Mouse (Mus musculus) mouse embryonic stem cell (cell line): ENCODE measurements around the gene Ino80d.

Experiments
- in situ Hi-C, 2 experiments: fragments of 300-500 bp; cut with MboI; formaldehyde crosslinking; loops; 1 replicate in 1 of 2; 3 replicates in 1 of 2; pipeline ENCODE4 v1.14.3; 2019 to 2020; ENCODE audit warnings: low sequenced_read_pairs in 2 of 2, low pct_unique_long_range_greater_than_20kb in 1 of 2, mixed read lengths in 1 of 2; ENCODE audit not compliant: unreplicated experiment in 1 of 2

Gene Ino80d

DNA sequence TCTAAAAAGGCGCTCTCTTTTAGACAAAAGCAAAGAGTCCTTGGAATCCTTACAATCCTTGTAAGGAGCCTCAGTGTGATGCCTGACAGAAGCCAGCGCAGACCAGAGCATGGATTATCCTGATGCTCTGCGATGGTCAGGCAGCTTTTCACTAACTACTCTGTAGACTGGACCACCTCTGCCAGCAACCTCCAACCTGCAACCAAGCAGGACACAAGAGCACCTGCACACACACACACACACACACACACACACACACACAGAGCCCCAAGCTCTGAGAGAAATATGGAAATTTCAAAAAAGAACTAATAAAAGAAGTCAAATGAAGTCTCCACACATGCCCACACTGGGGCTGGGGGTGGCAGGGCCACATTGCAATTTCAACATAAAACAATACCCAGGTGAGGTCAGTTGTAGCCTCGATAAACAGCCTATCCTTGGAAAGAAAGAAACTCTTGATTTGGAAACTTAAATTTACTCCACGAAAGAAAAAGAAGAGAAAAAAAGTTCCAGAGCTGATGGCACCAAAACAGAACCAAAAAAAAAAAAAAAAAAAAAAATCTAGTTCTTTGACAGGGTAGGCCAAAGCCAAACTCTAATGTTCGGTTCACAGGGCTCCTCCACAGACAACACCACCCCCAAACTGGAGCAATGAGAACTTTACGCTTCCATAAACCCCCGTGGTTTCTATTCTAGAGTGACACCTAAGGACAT is 2.2 kb downstream of the Ino80d start:
- in situ Hi-C loops = no loop called here

DNA sequence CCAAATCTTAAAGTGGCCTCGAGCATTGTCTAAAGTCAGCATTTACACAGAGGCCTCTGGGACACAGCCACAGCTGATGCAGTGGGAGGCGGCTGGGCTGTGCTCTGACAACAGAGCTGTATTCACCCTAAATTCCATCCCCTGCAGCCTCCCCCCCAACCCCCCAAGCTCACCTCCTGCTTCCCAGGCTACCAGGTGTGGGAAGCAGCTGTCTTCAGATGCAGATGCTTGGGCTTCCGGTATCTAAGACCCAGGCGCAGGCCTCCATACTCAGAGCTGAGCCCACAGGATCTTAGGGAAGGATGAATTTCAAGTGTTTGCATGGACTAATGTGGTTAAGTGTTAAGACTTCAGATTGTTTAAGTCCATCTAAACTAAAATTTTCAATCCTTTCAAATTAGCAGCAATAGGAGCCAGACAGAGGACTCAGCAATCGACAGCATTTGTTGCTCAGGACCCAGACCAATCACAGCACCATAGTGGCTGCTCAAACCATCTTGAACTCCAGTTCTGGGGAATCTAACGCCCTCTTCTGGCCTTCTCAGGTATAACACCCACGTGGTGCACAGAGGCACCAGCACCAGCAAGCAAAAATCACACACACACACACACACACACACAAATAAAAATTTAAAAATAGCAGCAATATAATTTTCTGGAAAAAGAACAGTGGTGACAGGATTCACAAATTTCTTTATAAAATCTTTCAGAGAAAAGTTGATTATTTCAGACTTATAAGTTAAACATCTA is 3.8 kb downstream of the Ino80d start:
- in situ Hi-C loops = no loop called here

DNA sequence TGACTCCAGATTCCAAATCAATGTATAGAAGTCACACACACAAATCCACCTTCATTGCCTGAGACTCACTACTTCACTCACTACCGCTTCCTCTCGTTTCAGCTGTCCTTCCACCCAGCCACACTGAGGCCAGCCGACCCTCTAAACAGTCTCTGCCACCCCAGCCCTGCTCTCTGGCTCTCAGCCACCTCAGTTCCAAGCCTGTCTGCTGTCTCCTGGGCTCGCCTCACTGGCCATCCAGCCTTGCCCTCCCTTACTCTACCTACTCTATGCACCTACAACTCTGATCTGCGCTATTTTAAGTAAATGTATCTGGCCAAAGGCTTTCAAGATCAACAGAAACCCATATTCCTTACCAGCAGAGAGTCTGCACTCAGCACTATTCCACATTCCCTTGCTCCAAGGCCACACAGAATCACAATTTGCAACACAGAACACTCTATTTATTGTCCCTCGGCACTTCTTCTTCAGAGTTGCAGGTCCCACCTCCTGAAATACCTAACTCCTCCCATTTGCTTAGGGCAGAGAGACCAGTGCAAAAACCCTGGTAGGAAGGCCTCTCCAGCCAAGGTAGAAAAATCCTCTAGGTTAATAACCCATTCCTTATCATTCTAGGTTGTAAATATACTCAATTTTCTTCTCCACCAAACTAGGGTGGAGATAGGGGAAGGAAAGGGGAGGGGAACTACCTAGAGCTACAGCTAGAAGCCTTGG is 6.7 kb downstream of the Ino80d start:
- in situ Hi-C loops = no loop called here

DNA sequence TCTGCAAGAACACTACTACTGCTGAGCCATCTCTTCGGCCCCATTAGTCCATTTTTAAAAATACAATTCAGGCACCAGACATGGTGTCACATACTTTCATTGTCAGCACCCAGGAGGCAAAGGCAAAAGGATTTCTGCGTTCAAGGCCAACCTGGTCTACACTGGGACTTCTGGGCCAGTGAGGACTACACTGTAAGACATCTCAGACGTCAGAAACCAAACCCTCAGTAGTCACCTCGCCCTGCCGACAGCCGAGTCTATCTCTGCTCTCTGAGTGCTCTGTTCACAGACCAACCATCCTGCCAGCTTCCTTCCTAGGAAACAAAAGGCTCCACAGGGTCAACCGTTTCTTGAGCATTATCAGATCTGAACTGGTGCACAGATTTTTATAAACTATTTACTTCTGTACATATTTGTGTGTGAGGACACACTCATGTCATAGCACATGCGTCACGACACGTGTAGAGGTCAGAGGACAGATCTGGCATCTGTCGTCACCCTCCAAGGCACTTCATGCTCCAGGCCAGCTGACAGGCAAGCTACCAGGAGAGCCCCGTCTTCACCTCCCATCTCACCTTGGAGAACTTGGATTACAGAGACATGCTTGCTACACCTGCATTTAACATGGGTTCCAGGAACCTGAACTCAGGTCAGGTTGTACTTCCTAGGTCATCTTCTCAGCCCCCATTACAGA is 11.6 kb downstream of the Ino80d start:
- in situ Hi-C loops = no loop called here

DNA sequence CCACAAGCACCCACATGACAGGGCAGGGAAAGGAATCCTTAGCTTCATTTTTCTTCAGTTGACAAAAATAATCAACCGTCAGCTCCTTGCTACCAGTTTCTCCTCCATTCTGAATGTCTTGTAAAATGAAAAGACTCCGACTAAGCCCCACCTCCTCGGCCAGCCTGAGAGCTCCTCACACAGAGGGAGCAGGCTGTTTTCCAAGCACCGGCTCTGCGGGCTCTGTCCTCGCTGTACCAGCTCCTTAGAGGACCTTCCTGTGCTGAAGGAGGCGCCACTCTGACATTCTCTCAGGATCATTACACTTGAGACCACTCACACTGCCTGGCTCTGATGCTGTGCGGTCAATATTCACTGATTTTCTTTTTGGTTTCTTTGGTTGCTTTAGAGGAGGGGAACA is 14.3 kb downstream of the Ino80d start:
- in situ Hi-C loops = no loop called here

DNA sequence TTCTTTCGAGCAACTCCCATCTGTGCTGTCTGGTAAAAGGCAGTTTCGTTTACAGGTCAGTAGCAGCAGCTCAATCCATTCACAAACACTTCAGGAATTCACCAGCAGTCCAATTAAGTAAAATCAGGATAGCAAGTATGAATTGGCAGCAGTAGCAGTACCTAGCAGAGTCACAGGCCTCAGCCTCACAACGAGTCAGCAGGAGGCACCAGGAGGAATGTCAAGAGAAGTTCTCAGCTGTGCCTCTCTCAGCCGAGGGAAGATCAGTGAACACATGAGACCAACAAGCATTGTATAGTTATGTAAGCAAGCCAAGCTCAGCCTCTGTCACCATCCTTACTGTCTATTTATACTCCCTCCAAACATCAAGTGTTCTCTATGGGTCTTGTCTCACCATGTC is 15.6 kb downstream of the Ino80d start:
- in situ Hi-C loops = no loop called here

DNA sequence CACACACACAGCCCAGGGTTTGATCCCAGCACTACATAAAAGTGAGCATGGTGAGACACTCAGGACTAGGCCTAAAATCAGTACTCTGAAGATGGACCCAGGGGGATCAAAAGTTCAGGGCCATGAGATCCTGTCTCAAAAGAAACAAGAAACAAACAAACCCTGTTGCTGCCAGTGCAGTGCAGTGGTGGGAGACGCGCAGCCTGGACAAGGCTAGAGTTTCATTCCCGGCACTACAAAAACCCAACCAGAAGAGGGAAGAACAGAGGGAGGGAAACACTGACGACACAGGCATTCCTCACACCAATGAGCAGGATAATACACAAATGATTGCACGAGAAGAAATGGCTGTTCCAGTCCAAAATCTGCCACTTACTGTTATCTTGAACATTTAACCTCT is 18.4 kb downstream of the Ino80d start:
- in situ Hi-C loops = no loop called here

DNA sequence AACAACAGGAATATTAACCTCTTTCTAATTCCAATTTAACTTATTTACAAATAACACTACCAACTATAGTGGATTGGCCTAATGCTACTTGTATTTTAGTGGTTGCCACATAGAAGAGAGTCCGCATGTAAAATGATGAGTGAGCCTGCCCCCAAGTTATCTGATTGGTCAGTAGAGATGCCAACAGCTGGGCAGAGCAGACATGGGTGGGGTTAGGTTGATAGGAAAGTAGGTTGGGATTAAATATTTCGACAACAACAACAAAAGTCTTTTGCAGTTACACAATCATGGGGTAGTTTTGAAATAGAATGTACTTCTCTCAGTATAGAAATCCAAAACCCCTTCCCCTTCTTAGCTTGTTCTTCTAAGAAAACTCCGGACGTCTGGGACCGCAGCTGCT is 24.7 kb downstream of the Ino80d start:
- in situ Hi-C loops = no loop called here

DNA sequence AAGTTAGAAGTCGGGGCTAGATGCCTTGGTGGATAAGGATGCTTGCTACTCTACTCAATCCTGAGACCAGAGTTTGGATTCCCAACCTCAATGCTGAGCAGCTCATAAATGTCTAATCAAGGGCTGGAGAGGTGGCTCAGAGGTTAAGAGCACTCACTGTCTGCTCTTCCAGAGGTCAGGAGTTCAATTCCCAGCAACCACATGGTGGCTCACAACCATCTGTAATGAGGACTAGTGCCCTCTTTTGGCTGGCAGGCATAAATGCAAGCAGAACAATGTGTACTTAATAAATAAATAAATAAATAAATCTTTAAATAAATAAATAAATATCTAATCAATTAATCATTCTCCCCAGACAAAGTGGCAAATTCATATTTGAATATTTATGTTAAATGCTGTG is 25.9 kb downstream of the Ino80d start:
- in situ Hi-C loops = no loop called here

DNA sequence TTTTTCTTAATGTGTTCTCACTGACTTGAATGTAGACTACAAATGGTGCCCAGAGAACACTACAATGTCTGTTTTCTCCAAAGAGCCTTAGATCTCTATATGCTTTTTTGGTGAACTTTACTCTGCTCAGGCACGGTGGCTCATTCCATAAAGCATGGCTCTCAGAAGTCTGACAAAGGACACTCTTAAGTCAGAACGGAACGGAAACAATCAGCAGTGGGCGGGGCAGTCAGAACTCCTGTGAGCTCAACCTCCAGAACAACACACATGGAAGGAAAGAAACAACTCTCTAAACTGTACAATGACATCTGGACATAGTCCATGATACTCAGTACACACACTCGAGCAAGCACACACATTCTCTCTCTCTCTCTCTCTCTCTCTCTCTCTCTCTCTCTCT is 34.2 kb downstream of the Ino80d start:
- in situ Hi-C loops = no loop called here

DNA sequence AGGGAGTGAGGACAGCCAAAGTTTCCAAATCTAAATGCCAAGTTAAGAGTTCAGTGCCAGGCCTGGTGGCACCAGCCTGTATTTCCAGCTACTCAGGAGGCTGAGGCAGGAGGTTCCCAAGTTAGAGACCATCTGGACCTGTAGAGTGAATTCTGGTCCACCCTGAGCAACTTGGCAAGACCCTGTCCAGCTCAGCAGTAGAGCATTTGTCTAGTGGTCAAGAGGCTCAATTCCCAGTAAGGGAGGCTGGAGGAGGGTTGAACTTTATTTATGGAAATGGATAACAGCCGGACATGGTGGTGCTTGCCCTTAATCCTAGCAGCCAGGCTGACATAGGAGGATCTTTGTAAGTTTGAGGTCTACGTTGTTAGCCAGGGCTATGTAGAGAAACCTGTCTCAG is 38.1 kb downstream of the Ino80d start:
- in situ Hi-C loops = no loop called here

DNA sequence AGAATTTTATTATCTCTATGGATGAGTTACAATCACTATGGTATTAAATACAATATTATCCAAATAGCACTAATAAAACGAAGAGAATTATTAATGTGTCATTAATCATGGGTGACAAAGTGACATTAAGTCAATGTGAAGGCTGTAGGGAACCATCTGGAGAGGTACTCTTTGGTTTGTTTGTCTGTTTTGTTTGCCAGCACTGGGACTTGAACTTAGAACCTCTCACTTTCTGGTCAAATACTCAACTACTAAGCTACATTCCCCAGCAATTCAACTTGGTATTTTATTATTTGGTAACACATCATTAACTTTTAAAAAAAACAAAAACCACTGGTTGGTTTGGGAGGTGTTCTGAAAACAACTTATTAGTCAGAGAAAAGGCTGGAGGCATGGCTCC is 43.1 kb downstream of the Ino80d start:
- in situ Hi-C loops = no loop called here

DNA sequence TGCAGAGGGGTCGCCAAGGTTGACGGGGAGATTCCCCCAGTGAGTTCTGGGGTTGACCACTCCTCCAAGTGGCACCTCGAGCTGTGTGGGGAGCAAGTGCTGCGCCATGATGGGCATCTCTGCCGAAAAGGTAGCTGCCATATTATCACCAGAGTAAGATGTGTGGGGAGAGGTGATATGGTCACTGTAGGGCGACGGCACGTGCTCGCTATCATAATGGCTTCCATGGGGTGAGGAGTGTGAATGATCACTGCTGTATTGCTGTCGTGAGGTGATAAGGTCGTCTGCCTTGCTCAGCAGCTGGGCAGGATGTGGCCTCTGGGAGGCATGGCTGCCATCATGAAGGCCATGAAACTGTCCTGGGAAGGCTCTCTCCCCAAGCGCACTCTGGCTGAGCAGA is 56.1 kb downstream of the Ino80d start:
- in situ Hi-C loops = no loop called here

DNA sequence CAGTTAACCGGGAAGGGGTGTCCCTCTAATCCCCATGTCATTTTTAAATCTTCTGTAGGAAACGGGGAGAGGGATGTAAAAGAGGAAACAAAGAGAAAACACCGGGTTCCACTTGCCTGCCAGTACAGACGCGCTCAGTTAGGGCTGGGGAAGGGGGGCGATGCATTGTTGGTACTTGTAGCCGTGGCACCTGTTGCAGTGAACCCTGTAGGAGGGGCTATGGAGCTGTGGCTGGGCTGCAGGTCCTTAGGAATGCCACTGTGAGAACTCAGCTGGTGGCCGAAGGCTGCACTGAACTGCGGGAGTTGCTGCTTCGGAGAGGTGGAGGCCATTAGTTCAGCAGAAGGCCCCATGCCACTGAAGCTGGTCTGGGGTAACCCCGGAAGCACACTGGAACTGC is 56.6 kb downstream of the Ino80d start:
- in situ Hi-C loops = no loop called here

DNA sequence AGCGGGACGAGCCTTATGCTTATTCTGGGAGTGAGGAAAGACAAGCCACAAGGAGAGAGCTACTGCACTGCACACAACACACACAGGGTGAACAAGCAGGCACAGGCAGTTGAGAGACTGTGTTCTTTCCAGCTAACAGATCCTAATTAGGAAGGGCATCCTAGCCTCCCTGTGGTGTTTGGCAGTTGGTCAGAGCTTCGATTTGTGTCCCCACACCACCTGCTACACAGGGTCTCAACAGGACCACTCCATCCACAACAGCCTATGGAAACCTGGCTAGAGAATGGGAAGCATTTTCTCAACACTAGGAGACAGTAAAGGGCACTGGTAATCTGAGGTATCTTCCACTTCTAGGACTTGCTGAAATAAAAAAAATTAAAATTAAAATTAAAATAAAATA is 57.1 kb downstream of the Ino80d start:
- in situ Hi-C loops = no loop called here

DNA sequence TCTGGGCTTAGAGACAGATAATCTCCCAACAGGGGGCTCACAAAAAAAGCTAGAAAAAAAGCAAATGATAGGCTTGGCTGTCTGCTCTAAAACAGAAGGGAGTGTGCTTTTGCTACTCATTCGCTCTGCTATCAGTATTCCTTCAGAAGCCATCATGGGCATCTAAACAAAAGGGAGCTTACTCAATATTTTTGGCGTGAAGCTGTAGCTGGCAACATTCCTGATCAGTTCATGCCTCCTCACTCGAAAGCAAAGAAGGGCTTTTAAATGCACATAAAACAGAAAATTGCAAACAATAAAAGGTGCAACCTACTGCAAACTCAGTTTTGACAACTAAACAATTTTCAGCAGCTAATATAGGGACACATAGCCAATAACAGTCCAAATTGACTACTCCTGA is 59.1 kb downstream of the Ino80d start:
- in situ Hi-C loops = no loop called here

DNA sequence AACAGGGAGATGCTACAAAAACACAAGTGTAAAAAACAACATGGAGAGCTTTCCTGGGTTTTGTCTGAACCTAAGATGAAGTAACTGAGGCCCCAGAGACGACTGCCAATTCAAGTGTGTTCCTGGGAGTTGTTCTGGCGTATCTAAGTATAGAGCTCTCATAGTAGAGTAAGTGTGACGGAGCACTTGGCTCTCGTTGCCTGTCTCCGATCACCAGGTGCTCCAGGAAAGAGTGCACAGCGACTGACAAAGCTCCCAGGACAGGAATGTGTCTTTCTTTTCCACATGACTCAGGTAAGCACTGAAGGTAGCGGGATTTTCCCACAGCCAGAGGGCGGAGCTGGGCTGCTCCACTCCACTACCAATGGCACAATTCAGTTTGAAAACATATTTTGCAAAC is 63.6 kb downstream of the Ino80d start:
- in situ Hi-C loops = no loop called here

DNA sequence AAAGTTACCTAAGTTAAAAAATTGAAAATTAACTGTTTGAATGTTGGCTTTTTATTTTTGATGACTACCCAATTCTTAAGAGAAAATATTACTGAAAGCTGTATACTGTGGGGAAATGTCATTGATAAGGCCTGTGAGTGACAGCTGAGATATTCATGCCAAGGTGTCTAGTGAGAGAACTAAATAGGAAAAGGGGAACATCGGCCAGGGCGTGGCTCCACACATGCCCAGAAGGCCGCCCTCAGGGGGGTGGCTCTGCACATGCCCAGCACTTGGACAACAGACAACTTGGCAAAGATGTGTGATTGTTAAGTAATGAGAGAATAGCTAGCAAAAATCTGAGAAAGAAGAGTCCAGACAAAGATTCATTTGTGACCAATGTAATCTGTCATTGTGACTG is 64.5 kb downstream of the Ino80d start:
- in situ Hi-C loops = no loop called here

DNA sequence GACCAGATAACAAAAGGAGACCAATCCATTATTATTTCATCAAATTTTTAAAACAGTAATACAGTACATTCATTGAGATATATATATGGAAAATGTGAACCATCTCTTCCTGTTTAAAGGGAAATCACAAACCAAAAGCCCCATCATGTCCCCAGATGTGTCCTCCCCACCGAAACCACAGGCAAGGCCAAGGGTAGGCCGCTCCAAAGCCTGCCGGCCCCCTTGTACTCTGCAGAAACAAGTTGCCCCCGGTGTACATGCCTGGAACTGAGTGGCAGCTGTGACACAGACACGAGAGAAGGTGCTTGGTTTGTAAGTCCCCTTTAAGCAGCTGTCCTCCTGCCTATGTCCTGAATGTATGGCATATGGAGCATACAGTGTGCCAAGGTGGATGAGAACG is 66.5 kb downstream of the Ino80d start:
- in situ Hi-C loops = no loop called here
